25 mouse cellular contexts compared by ENCODE assay signal in genomic region chr10:69538236-69538635, GRCm38 (mm10).
DNase-seq lines count a peak whose midpoint lies in the region; ATAC-seq lines count a peak whose summit lies in the region.
"Had no signal": no experiment of that assay in that cellular context is flagged by ENCODE, and none has a peak within 500 bp of the region (broad histone marks: within the 10 kb centered on the region; RNA-seq: fewer than 3 reads in every experiment).

No protein-coding gene starts in this region.

- peak overlapping the region; percentile 51 for H3K4me2 ChIP-seq in forebrain, embryonic 15.5 days (replicated peaks)
- H3K4me2 ChIP-seq in midbrain, embryonic 14.5 days (ENCODE audit: low read length): peak overlapping the region; percentile 76
- H3K4me2 ChIP-seq in midbrain, embryonic 16.5 days (ENCODE audit: low read length): peak overlapping the region; percentile 83
- H3K4me2 ChIP-seq: embryonic facial prominence, embryonic 13.5 days; heart, embryonic 11.5 days; kidney, embryonic 15.5 days; liver, embryonic 13.5 days had no signal

- ATAC-seq in forebrain, embryonic 15.5 days (replicated peaks): no peak
- no peak for ATAC-seq in midbrain, embryonic 14.5 days (ENCODE audit: low FRiP score, low TSS enrichment)
- ATAC-seq in midbrain, embryonic 16.5 days: no peak
- ATAC-seq: intestine, embryonic 16.5 days had no signal

- H3K27me3 ChIP-seq in forebrain, embryonic 15.5 days: no peaks in the 10 kb centered on the region
- H3K27me3 ChIP-seq in forebrain, embryonic 10.5 days (ENCODE audit: poor library complexity, severe bottlenecking): no peaks in the 10 kb centered on the region
- H3K27me3 ChIP-seq in midbrain, embryonic 14.5 days (ENCODE audit: control insufficient read depth, insufficient read depth, low read length): no peaks in the 10 kb centered on the region
- H3K27me3 ChIP-seq in midbrain, embryonic 10.5 days (ENCODE audit: low read depth, poor library complexity, severe bottlenecking): no peaks in the 10 kb centered on the region
- H3K27me3 ChIP-seq in midbrain, embryonic 16.5 days (ENCODE audit: control insufficient read depth, insufficient read depth, low read depth, low read length): no peaks in the 10 kb centered on the region
- H3K27me3 ChIP-seq: embryonic facial prominence, embryonic 13.5 days; kidney, embryonic 15.5 days; liver, embryonic 13.5 days had no signal

- no peaks in the 10 kb centered on the region for H3K36me3 ChIP-seq in forebrain, embryonic 15.5 days
- no peaks in the 10 kb centered on the region for H3K36me3 ChIP-seq in forebrain, embryonic 10.5 days (replicated peaks)
- H3K36me3 ChIP-seq in midbrain, embryonic 14.5 days (ENCODE audit: control insufficient read depth, insufficient read depth, low read length): 0 out of 2 replicates have a peak, but pooled peaks cover 5% of the 10 kb centered on the region
- H3K36me3 ChIP-seq in midbrain, embryonic 10.5 days: no peaks in the 10 kb centered on the region
- peaks cover 4% of the 10 kb centered on the region; the same call in 1 of the 2 replicates for H3K36me3 ChIP-seq in midbrain, embryonic 16.5 days (ENCODE audit: control insufficient read depth, insufficient read depth, low read length)
- H3K36me3 ChIP-seq: embryonic facial prominence, embryonic 13.5 days; kidney, embryonic 15.5 days; liver, embryonic 13.5 days had no signal

- WGBS in forebrain, embryonic 15.5 days: 84% methylated on average over 2 of the region's 2 CpGs
- 93% methylated on average over 2 of the region's 2 CpGs for WGBS in forebrain, embryonic 10.5 days
- 92% methylated on average over 2 of the region's 2 CpGs for WGBS in midbrain, embryonic 14.5 days
- WGBS in midbrain, embryonic 10.5 days: 93% methylated on average over 2 of the region's 2 CpGs
- WGBS in midbrain, embryonic 16.5 days: 87% methylated on average over 2 of the region's 2 CpGs

- no peak overlapping the region for H3K27ac ChIP-seq in forebrain, embryonic 15.5 days (replicated peaks)
- H3K27ac ChIP-seq in forebrain, embryonic 10.5 days: no peak overlapping the region
- no peak overlapping the region for H3K27ac ChIP-seq in midbrain, embryonic 14.5 days (replicated peaks; ENCODE audit: low read depth, low read length)
- H3K27ac ChIP-seq in midbrain, embryonic 10.5 days (replicated peaks): no peak overlapping the region
- peak overlapping the region; percentile 76 for H3K27ac ChIP-seq in midbrain, embryonic 16.5 days (ENCODE audit: low read length)
- H3K27ac ChIP-seq: embryonic facial prominence, embryonic 13.5 days; kidney, embryonic 15.5 days; liver, embryonic 13.5 days; stomach, postnatal 0 days had no signal

- no peak for DNase-seq in forebrain, embryonic 10.5 days (ENCODE audit: extremely low spot score, low spot score)
- DNase-seq in midbrain, embryonic 14.5 days: no peak
- no peak for DNase-seq in midbrain, embryonic 10.5 days (ENCODE audit: low spot score)
- DNase-seq in right cerebral cortex, postnatal 14 days: no peak
- DNase-seq in right cerebral cortex, adult 2 months (ENCODE audit: low spot score in 2 of 2): no peak
- DNase-seq: adrenal gland, postnatal 14 days; cerebellum, adult 8-10 months; cerebellum, postnatal 36 days; embryo, embryonic 11 days; gastrocnemius, adult 2 months; kidney, postnatal 36 days; liver, embryonic 13.5 days; lung, adult 2 months; lung, postnatal 14 days; right cerebral cortex, adult 18-20 months; thymus, adult 2 months; thymus, postnatal 4 days had no signal

- no peak overlapping the region for H3K4me3 ChIP-seq in forebrain, embryonic 15.5 days
- H3K4me3 ChIP-seq in forebrain, embryonic 10.5 days: no peak overlapping the region
- H3K4me3 ChIP-seq in midbrain, embryonic 14.5 days (replicated peaks; ENCODE audit: low read depth, low read length): no peak overlapping the region
- no peak overlapping the region for H3K4me3 ChIP-seq in midbrain, embryonic 10.5 days
- H3K4me3 ChIP-seq in midbrain, embryonic 16.5 days (ENCODE audit: low read depth, low read length): no peak overlapping the region
- H3K4me3 ChIP-seq: embryonic facial prominence, embryonic 13.5 days; erythroblast, embryonic 14.5 days; gastrocnemius, adult 2 months; kidney, embryonic 15.5 days; liver, embryonic 13.5 days had no signal

- no peak overlapping the region for H3K9ac ChIP-seq in forebrain, embryonic 15.5 days (replicated peaks)
- H3K9ac ChIP-seq in midbrain, embryonic 14.5 days (replicated peaks; ENCODE audit: low read length): no peak overlapping the region
- no peak overlapping the region for H3K9ac ChIP-seq in midbrain, embryonic 16.5 days (ENCODE audit: low read depth, low read length)
- H3K9ac ChIP-seq: embryonic facial prominence, embryonic 13.5 days; kidney, embryonic 15.5 days; liver, embryonic 13.5 days had no signal

- no peaks in the 10 kb centered on the region for H3K9me3 ChIP-seq in forebrain, embryonic 15.5 days
- H3K9me3 ChIP-seq in forebrain, embryonic 10.5 days: no peaks in the 10 kb centered on the region
- no peaks in the 10 kb centered on the region for H3K9me3 ChIP-seq in midbrain, embryonic 14.5 days (ENCODE audit: control insufficient read depth, low read length)
- H3K9me3 ChIP-seq in midbrain, embryonic 10.5 days (replicated peaks): no peaks in the 10 kb centered on the region
- no peaks in the 10 kb centered on the region for H3K9me3 ChIP-seq in midbrain, embryonic 16.5 days (replicated peaks; ENCODE audit: control insufficient read depth, low read length, poor library complexity, severe bottlenecking)
- H3K9me3 ChIP-seq: embryonic facial prominence, embryonic 13.5 days; kidney, embryonic 15.5 days; liver, embryonic 13.5 days had no signal

- H3K4me1 ChIP-seq in forebrain, embryonic 15.5 days: peaks cover 29% of the 10 kb centered on the region
- H3K4me1 ChIP-seq in forebrain, embryonic 10.5 days: peaks cover 35% of the 10 kb centered on the region
- H3K4me1 ChIP-seq in midbrain, embryonic 14.5 days (ENCODE audit: control insufficient read depth, insufficient read depth, low read length): peaks cover 20% of the 10 kb centered on the region
- peaks cover 38% of the 10 kb centered on the region for H3K4me1 ChIP-seq in midbrain, embryonic 10.5 days
- peaks cover 26% of the 10 kb centered on the region for H3K4me1 ChIP-seq in midbrain, embryonic 16.5 days (ENCODE audit: control insufficient read depth, insufficient read depth, low read length)
- H3K4me1 ChIP-seq: liver, embryonic 13.5 days had no signal
